Mouse (Mus musculus) pancreas, adult 10 weeks (tissue): ENCODE results near the gene Olfr771. TPM values are rescaled to one million over a fixed set of nuclear protein-coding genes. Genes with fewer than 3 reads are reported as not detected.

Experiments used
- polyA plus RNA-seq: library from polyadenylated mRNA; stranded (reverse); fragments of 350-450 nt; fragmentation: Illumina TruSeq; extraction: RNeasy Lipid Tissue Mini Kit (QIAGEN cat#74804); gene quantifications from one replicate; pipeline ENCODE4 v1.2.3, GENCODE M21; 2015; ENCODE audit warnings: low read depth, low replicate concordance; ENCODE audit not compliant: insufficient read depth

Olfr771 gene
- not detected for polyA plus RNA-seq

GRCm38 (mm10) chr10:129164651-129165050 lies at the start of gene Olfr771:
Olfr771 (minus strand) TSS chr10:129164751.

GRCm38 (mm10) chr10:129187319-129187718 lies 22.8 kb upstream of the Olfr771 start, which contains the start of gene Olfr773:
Olfr773 (minus strand) TSS chr10:129187419.

GRCm38 (mm10) chr10:129177821-129178220 lies 13.3 kb upstream of the Olfr771 start, which contains the start of gene Olfr772:
Olfr772 (minus strand) TSS chr10:129177921.

GRCm38 (mm10) chr10:129138898-129139297 lies 25.7 kb downstream of the Olfr771 start, which contains the start of gene Olfr770:
Olfr770 (minus strand) TSS chr10:129138998.

GRCm38 (mm10) chr10:129117761-129118160 lies 46.8 kb downstream of the Olfr771 start, which contains the start of gene Olfr769:
Olfr769 (minus strand) TSS chr10:129117861.

Other genes starting within 250 kb of the Olfr771 start
- gene Rdh5, start 241.9 kb downstream of the Olfr771 start, polyA plus RNA-seq, result 12.1 TPM
- gene Bloc1s1, start 240.7 kb downstream of the Olfr771 start, polyA plus RNA-seq, result 47.0 TPM
- 5.2 TPM for gene Itga7, start 230.9 kb downstream of the Olfr771 start, polyA plus RNA-seq
- gene Mettl7b, start 203.8 kb downstream of the Olfr771 start, polyA plus RNA-seq, result not detected
- gene Olfr9, start 175.3 kb downstream of the Olfr771 start, polyA plus RNA-seq, result not detected
- not detected for gene Olfr763, start 154.0 kb downstream of the Olfr771 start, polyA plus RNA-seq
- gene Olfr764-ps1, start 124.9 kb downstream of the Olfr771 start, polyA plus RNA-seq, result not detected
- gene Olfr765, start 114.8 kb downstream of the Olfr771 start, polyA plus RNA-seq, result not detected
- gene Olfr766-ps1, start 95.8 kb downstream of the Olfr771 start, polyA plus RNA-seq, result not detected
- not detected for gene Olfr767, start 81.8 kb downstream of the Olfr771 start, polyA plus RNA-seq
- not detected for gene Olfr768, start 65.4 kb downstream of the Olfr771 start, polyA plus RNA-seq
- gene Olfr769, start 46.9 kb downstream of the Olfr771 start, polyA plus RNA-seq, result not detected
- not detected for gene Olfr770, start 25.8 kb downstream of the Olfr771 start, polyA plus RNA-seq
- gene Olfr772, start 13.2 kb upstream of the Olfr771 start, polyA plus RNA-seq, result not detected
- gene Olfr773, start 22.7 kb upstream of the Olfr771 start, polyA plus RNA-seq, result not detected
- gene Olfr774, start 71.5 kb upstream of the Olfr771 start, polyA plus RNA-seq, result not detected
- not detected for gene Olfr775, start 83.7 kb upstream of the Olfr771 start, polyA plus RNA-seq
- not detected for gene Olfr776, start 94.4 kb upstream of the Olfr771 start, polyA plus RNA-seq
- gene Olfr777, start 106.7 kb upstream of the Olfr771 start, polyA plus RNA-seq, result not detected
- not detected for gene Olfr780, start 153.4 kb upstream of the Olfr771 start, polyA plus RNA-seq
- not detected for gene Olfr781, start 164.1 kb upstream of the Olfr771 start, polyA plus RNA-seq
- gene Olfr782, start 184.1 kb upstream of the Olfr771 start, polyA plus RNA-seq, result not detected
- gene Olfr784, start 219.3 kb upstream of the Olfr771 start, polyA plus RNA-seq, result not detected
- not detected for gene Olfr785, start 240.7 kb upstream of the Olfr771 start, polyA plus RNA-seq